Comparison of ENCODE assay signal across 10 mouse cellular contexts in the genomic region with DNA sequence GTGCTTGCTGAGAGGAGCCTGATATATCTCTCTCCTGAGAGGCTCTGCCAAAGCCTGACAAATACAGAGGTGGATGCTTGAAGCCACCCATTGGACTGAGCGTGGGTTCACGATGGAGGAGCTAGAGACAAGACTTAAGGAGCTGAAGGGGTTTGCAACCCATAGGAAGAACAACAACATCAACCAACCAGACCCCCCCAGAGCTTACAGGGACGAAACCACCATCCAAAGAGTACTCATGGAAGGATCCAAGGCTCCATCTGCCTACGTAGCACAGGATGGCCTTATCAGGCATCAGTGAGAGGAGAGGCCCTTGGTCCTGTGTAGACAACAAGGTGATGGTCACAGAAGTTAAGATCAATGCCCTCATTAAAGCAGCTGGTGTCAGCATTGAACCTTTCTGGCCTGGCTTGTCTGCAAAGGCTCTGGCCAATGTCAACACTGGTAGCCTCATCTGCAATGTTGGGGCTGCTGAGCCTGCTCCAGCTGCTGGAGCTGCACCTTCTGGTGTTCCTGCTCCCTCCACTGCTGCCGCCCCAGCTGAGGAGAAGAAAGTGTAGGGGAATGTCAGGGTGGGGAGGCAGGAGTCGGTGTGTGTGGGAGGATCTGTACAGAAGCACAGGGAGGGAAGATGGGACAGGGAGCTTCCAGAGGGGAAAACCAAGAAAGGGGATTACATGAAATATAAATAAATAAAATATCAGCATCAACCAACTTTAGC. TPM values are rescaled to one million over a fixed set of nuclear protein-coding genes. Genes with fewer than 3 reads are reported as not detected.
DNase-seq lines count a peak whose midpoint lies in the region; ATAC-seq lines count a peak whose summit lies in the region.
"Not testable (repeated sequence)": the region's sequence is repeated elsewhere in the genome, so short reads cannot be mapped to it uniquely, and the experiment has no call there.
"Had no signal": no experiment of that assay in that cellular context is flagged by ENCODE, and none has a peak within 500 bp of the region (broad histone marks: within the 10 kb centered on the region; RNA-seq: fewer than 3 reads in every experiment).

No protein-coding gene starts in this region.

- not testable (repeated sequence) for H3K4me2 ChIP-seq in embryonic facial prominence, embryonic 12.5 days (replicated peaks); hindbrain, embryonic 12.5 days (replicated peaks); kidney, embryonic 15.5 days; lung, embryonic 15.5 days; midbrain, embryonic 15.5 days; stomach, embryonic 14.5 days (replicated peaks; ENCODE audit: low read depth, low read length)

- H3K4me1 ChIP-seq in embryonic facial prominence, embryonic 12.5 days; hindbrain, embryonic 12.5 days; kidney, embryonic 15.5 days; lung, embryonic 15.5 days; midbrain, embryonic 15.5 days; stomach, embryonic 14.5 days (ENCODE audit: control insufficient read depth, insufficient read depth, low read length): not testable (repeated sequence)

- not testable (repeated sequence) for H3K27ac ChIP-seq in embryonic facial prominence, embryonic 12.5 days; hindbrain, embryonic 12.5 days; kidney, embryonic 15.5 days; lung, embryonic 15.5 days; midbrain, embryonic 15.5 days; stomach, embryonic 14.5 days (ENCODE audit: low read length)

- WGBS in embryonic facial prominence, embryonic 12.5 days: 66% methylated on average over 6 of the region's 6 CpGs
- WGBS in hindbrain, embryonic 12.5 days: 70% methylated on average over 6 of the region's 6 CpGs
- WGBS in kidney, embryonic 15.5 days: 69% methylated on average over 6 of the region's 6 CpGs
- whole genome bisulfite sequencing in lung, embryonic 15.5 days: 67% methylated on average over 6 of the region's 6 CpGs
- 73% methylated on average over 6 of the region's 6 CpGs for WGBS in midbrain, embryonic 15.5 days
- WGBS in stomach, embryonic 14.5 days: 71% methylated on average over 6 of the region's 6 CpGs

- H3K36me3 ChIP-seq in embryonic facial prominence, embryonic 12.5 days; hindbrain, embryonic 12.5 days; kidney, embryonic 15.5 days; lung, embryonic 15.5 days; midbrain, embryonic 15.5 days (replicated peaks); stomach, embryonic 14.5 days (ENCODE audit: control insufficient read depth, insufficient read depth, low read length): not testable (repeated sequence)

- H3K9me3 ChIP-seq in embryonic facial prominence, embryonic 12.5 days: peaks cover 70% of the 10 kb centered on the region
- H3K9me3 ChIP-seq in hindbrain, embryonic 12.5 days (replicated peaks): peaks cover 82% of the 10 kb centered on the region
- H3K9me3 ChIP-seq in kidney, embryonic 15.5 days (replicated peaks): peaks cover 85% of the 10 kb centered on the region
- H3K9me3 ChIP-seq in lung, embryonic 15.5 days: peaks cover 66% of the 10 kb centered on the region
- peaks cover 78% of the 10 kb centered on the region for H3K9me3 ChIP-seq in midbrain, embryonic 15.5 days
- H3K9me3 ChIP-seq in stomach, embryonic 14.5 days (ENCODE audit: control insufficient read depth, low read depth, low read length): peaks cover 63% of the 10 kb centered on the region

- not testable (repeated sequence) for H3K4me3 ChIP-seq in embryonic facial prominence, embryonic 12.5 days; hindbrain, embryonic 12.5 days; kidney, embryonic 15.5 days (replicated peaks); lung, embryonic 15.5 days; midbrain, embryonic 15.5 days; stomach, embryonic 14.5 days (ENCODE audit: low read depth, low read length)

- peak; percentile 92 for DNase-seq in heart, adult 11 months
- peak; percentile 22 for DNase-seq in liver

- H3K9ac ChIP-seq in embryonic facial prominence, embryonic 12.5 days; hindbrain, embryonic 12.5 days; kidney, embryonic 15.5 days; lung, embryonic 15.5 days; midbrain, embryonic 15.5 days; stomach, embryonic 14.5 days (replicated peaks; ENCODE audit: low read depth, low read length): not testable (repeated sequence)

- ATAC-seq in embryonic facial prominence, embryonic 12.5 days (ENCODE audit: insufficient number of reproducible peaks, insufficient read depth, low FRiP score, low TSS enrichment): peak; percentile 41; the same call in 1 of the 2 replicates
- ATAC-seq in hindbrain, embryonic 12.5 days (ENCODE audit: low FRiP score): peak; percentile 38
- peak; percentile 33; the same call in 1 of the 2 replicates for ATAC-seq in kidney, embryonic 15.5 days (replicated peaks; ENCODE audit: low FRiP score)
- peak; percentile 67; the same call in 1 of the 2 replicates for ATAC-seq in lung, embryonic 15.5 days (ENCODE audit: borderline replicate concordance, extremely low read depth, low FRiP score, low TSS enrichment)
- ATAC-seq in midbrain, embryonic 15.5 days (replicated peaks): peak; percentile 42; the same call in 1 of the 2 replicates
- ATAC-seq in stomach, embryonic 14.5 days (ENCODE audit: insufficient number of reproducible peaks, insufficient read depth, low FRiP score, low read depth): peak; percentile 28; the same call in 1 of the 2 replicates

- H3K27me3 ChIP-seq in embryonic facial prominence, embryonic 12.5 days; hindbrain, embryonic 12.5 days; kidney, embryonic 15.5 days; lung, embryonic 15.5 days; midbrain, embryonic 15.5 days (replicated peaks); stomach, embryonic 14.5 days (ENCODE audit: control insufficient read depth, insufficient read depth, low read length): not testable (repeated sequence)

RNA-seq across cellular contexts. Expression of gene Zfp981, which starts 21.3 kb away (rescaled TPM):
- polyA plus RNA-seq in embryonic facial prominence, embryonic 12.5 days (2016; fragmentation: Nextera tagmentation; extraction: Ambion mirVana): 0.06 and 0.14 TPM in 2 replicates
- 0.08 and 0.12 TPM in 2 replicates for polyA plus RNA-seq in hindbrain, embryonic 12.5 days (2016; fragmentation: Nextera tagmentation; extraction: Ambion mirVana)
- 0.06 TPM in 1 of 2 replicates, not detected in the other for polyA plus RNA-seq in kidney, embryonic 15.5 days (2015; fragmentation: Nextera tagmentation; extraction: Ambion mirVana)
- 0.20 TPM in 1 of 2 replicates, not detected in the other for polyA plus RNA-seq in lung, embryonic 15.5 days (2015; fragmentation: Nextera tagmentation; extraction: Ambion mirVana)
- polyA plus RNA-seq in midbrain, embryonic 15.5 days (2015; fragmentation: Nextera tagmentation; extraction: Ambion mirVana): 0.10 and 0.15 TPM in 2 replicates
- polyA plus RNA-seq in stomach, embryonic 14.5 days (2014; fragmentation: Nextera tagmentation; extraction: Ambion mirVana): 0.08 and 0.09 TPM in 2 replicates
- polyA plus RNA-seq: G1E; neural tube, embryonic 11.5 days had no signal

RNA-seq across cellular contexts. Expression of gene Zfp992, which starts 31.7 kb away (rescaled TPM):
- 2.9 and 4.5 TPM in 2 replicates for polyA plus RNA-seq in embryonic facial prominence, embryonic 12.5 days (2016; fragmentation: Nextera tagmentation; extraction: Ambion mirVana)
- polyA plus RNA-seq in hindbrain, embryonic 12.5 days (2016; fragmentation: Nextera tagmentation; extraction: Ambion mirVana): 3.1 and 3.9 TPM in 2 replicates
- 3.9 TPM in 2 replicates for polyA plus RNA-seq in kidney, embryonic 15.5 days (2015; fragmentation: Nextera tagmentation; extraction: Ambion mirVana)
- 1.1 and 1.2 TPM in 2 replicates for polyA plus RNA-seq in lung, embryonic 15.5 days (2015; fragmentation: Nextera tagmentation; extraction: Ambion mirVana)
- polyA plus RNA-seq in midbrain, embryonic 15.5 days (2015; fragmentation: Nextera tagmentation; extraction: Ambion mirVana): 1.6 and 1.8 TPM in 2 replicates
- polyA plus RNA-seq in stomach, embryonic 14.5 days (2014; fragmentation: Nextera tagmentation; extraction: Ambion mirVana): 4.3 and 5.1 TPM in 2 replicates
